Mouse (Mus musculus): ENCODE measurements around the gene Rab11fip4. TPM values are rescaled to one million over a fixed set of nuclear protein-coding genes. Genes with fewer than 3 reads are reported as not detected.

The Rab11fip4 gene
- polyA plus RNA-seq, 1 experiment from 2014 or later: 9.1 TPM

DNA sequence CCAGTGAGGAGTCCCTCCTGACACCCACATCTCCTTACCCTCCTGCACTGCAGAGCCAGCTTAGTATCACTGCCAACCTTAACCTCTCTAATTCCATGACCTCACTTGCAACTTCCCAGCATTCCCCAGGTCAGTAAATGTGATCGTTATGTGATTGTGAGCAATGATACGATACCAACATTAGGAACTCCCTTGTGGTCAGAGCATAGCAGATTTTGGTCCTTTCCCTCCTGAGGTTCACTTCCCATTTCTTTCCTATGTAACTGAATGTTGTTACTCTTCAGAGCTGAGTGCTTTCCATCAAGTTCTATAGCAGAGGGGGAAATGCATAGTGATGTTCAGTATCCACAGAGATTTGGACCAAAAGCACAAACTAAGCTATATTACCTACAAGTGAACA, 20.7 kb upstream of the Rab11fip4 start:
- no peak overlapping the region for H3K4me3 ChIP-seq (replicated peaks; ENCODE audit: low read depth, low read length)
- H3K36me3 ChIP-seq (ENCODE audit: insufficient read depth, low read length): peaks cover 53% of the 10 kb centered on the region
- H3K9me3 ChIP-seq (replicated peaks; ENCODE audit: low read length): no peaks in the 10 kb centered on the region
- TF ChIP-seq CTCF (IDR thresholded peaks at IDR 0.05; ENCODE audit: low read depth): no peak
- no peak overlapping the region for H3K27ac ChIP-seq
- H3K4me1 ChIP-seq (replicated peaks; ENCODE audit: insufficient read depth, low read length): no peaks in the 10 kb centered on the region
- no peak overlapping the region for H3K9ac ChIP-seq (ENCODE audit: low read depth, low read length)
- no peak overlapping the region for H3K4me2 ChIP-seq (ENCODE audit: low read length)
- DNase-seq (ENCODE audit: low spot score): no peak
- ATAC-seq (replicated peaks; ENCODE audit: low FRiP score, low read depth): no peak
- H3K27me3 ChIP-seq (ENCODE audit: insufficient read depth, low read length): no peaks in the 10 kb centered on the region
- 84% methylated on average over 2 of the region's 2 CpGs for WGBS

DNA sequence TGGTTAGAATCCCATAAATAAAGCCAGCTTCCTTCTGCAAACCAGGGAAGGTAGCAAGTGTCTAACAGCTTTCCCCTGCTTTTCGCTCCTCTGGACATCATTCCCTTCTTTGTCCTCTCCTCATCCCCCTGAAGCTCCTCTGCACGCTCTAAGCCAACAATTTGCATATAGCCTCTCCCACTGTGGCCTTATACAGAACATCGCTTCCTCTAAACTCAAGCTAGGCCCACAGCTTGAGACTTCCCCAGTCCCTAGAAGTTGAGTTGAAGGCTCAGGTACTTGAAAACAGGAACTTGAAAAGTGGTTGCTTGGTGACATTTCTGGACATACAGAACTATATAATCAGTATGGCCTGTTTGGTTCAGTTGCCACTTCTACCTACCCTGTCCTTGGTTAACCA, 17.2 kb upstream of the Rab11fip4 start:
- no peaks in the 10 kb centered on the region for H3K27me3 ChIP-seq (ENCODE audit: insufficient read depth, low read length)
- no peak overlapping the region for H3K9ac ChIP-seq (ENCODE audit: low read depth, low read length)
- H3K4me3 ChIP-seq (replicated peaks; ENCODE audit: low read depth, low read length): no peak overlapping the region
- ATAC-seq (replicated peaks; ENCODE audit: low FRiP score, low read depth) (no peak), DNase-seq (ENCODE audit: low spot score) (no peak)
- H3K4me1 ChIP-seq (replicated peaks; ENCODE audit: insufficient read depth, low read length): no peaks in the 10 kb centered on the region
- H3K9me3 ChIP-seq (replicated peaks; ENCODE audit: low read length): no peaks in the 10 kb centered on the region
- 88% methylated on average over 3 of the region's 3 CpGs for WGBS
- no peak for TF ChIP-seq CTCF (IDR thresholded peaks at IDR 0.05; ENCODE audit: low read depth)
- no peak overlapping the region for H3K4me2 ChIP-seq (ENCODE audit: low read length)
- H3K27ac ChIP-seq: no peak overlapping the region
- H3K36me3 ChIP-seq (ENCODE audit: insufficient read depth, low read length): peaks cover 45% of the 10 kb centered on the region

DNA sequence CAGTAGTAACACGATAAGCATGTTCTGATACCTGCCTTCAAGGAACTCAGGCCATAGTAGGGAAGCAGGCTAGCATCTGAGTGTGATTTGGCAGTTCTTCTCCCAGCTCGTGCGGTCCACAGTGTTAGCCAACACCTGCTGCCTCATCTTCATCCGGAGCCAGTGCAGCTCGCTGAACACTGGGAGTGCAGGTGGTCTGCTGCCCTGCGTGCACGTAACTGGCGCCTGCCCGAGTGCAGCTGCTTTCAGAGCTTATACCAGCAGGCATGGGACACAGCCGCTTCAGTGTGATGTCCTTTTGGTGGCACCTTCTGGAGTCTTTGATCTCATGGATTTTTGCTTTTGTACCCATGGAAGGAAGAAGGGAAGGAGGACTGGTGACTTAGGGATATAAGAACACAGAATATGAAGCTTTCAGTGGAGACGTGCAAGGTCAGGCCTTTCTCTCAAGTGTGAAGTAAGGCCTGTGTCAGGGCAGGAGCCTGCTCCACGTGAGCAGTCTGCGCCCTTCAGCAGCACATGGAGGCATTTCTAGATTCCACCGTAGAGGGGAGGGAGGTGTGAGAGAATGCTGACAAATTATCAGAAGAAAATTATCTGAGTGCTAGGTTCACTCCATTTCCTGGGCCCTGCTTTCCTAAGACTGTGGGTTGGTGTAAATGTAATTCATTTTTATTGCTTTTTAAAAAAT, 15.5 kb upstream of the Rab11fip4 start:
- no peak overlapping the region for H3K4me2 ChIP-seq (ENCODE audit: low read length)
- no peaks in the 10 kb centered on the region for H3K9me3 ChIP-seq (replicated peaks; ENCODE audit: low read length)
- H3K4me1 ChIP-seq (replicated peaks; ENCODE audit: insufficient read depth, low read length): no peaks in the 10 kb centered on the region
- H3K27ac ChIP-seq: no peak overlapping the region
- H3K9ac ChIP-seq (ENCODE audit: low read depth, low read length): no peak overlapping the region
- DNase-seq (ENCODE audit: low spot score): no peak
- no peak for TF ChIP-seq CTCF (IDR thresholded peaks at IDR 0.05; ENCODE audit: low read depth)
- no peaks in the 10 kb centered on the region for H3K27me3 ChIP-seq (ENCODE audit: insufficient read depth, low read length)
- 90% methylated on average over 14 of the region's 14 CpGs for WGBS
- no peak overlapping the region for H3K4me3 ChIP-seq (replicated peaks; ENCODE audit: low read depth, low read length)
- ATAC-seq (replicated peaks; ENCODE audit: low FRiP score, low read depth): no peak
- peaks cover 36% of the 10 kb centered on the region for H3K36me3 ChIP-seq (ENCODE audit: insufficient read depth, low read length)

DNA sequence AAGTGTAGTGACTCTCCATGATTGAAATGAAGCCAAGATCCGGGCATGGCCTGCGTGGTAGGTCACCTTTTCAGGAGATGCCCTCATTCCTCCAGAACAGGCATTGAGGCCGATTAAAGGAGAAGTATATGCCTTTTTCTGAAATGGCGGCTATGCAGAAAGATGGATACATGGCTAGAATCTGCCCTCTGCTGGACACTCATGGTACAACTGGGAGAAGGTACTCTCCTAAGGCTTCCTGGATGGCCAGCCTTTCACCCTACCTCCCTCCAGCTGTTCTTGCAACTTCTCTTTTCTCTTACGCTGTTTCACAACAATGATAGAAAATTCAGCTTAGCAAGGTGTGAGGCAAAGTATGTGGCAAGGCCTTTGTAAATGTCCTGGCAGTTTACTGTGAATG, 13.3 kb upstream of the Rab11fip4 start:
- H3K36me3 ChIP-seq (ENCODE audit: insufficient read depth, low read length): peaks cover 28% of the 10 kb centered on the region; the same call in 1 of the 2 replicates
- no peak overlapping the region for H3K27ac ChIP-seq
- ATAC-seq (replicated peaks; ENCODE audit: low FRiP score, low read depth) (no peak), DNase-seq (ENCODE audit: low spot score) (peak; percentile 74)
- H3K4me1 ChIP-seq (replicated peaks; ENCODE audit: insufficient read depth, low read length): no peaks in the 10 kb centered on the region
- no peaks in the 10 kb centered on the region for H3K27me3 ChIP-seq (ENCODE audit: insufficient read depth, low read length)
- peak; percentile 92 for TF ChIP-seq CTCF (IDR thresholded peaks at IDR 0.05; ENCODE audit: low read depth)
- 55% methylated on average over 5 of the region's 5 CpGs for WGBS
- no peak overlapping the region for H3K9ac ChIP-seq (ENCODE audit: low read depth, low read length)
- no peaks in the 10 kb centered on the region for H3K9me3 ChIP-seq (replicated peaks; ENCODE audit: low read length)
- no peak overlapping the region for H3K4me2 ChIP-seq (ENCODE audit: low read length)
- H3K4me3 ChIP-seq (replicated peaks; ENCODE audit: low read depth, low read length): no peak overlapping the region

DNA sequence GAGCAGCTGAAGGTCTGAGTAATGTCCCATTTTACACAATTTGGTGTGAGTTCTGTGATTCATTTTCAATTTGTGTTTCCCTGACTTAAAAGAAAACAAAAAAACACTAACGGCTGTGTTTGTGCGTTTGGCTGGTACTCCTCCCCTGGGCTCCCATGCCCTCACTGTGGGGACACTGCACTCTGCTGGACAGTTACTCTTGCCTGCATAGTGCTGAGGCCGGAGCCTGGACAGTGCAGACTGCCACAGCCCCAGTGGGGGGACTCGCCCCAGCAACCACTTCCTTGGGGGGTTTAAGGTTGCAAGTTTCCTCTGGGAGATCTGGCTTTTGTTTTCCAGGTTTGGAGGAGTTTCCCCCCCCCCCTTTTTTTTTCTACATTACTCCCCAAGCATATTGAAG, 10.4 kb upstream of the Rab11fip4 start:
- H3K4me1 ChIP-seq (replicated peaks; ENCODE audit: insufficient read depth, low read length): no peaks in the 10 kb centered on the region
- no peak overlapping the region for H3K27ac ChIP-seq
- H3K36me3 ChIP-seq (ENCODE audit: insufficient read depth, low read length): peaks cover 16% of the 10 kb centered on the region; the same call in 1 of the 2 replicates
- no peaks in the 10 kb centered on the region for H3K9me3 ChIP-seq (replicated peaks; ENCODE audit: low read length)
- peak; percentile 61 for TF ChIP-seq CTCF (IDR thresholded peaks at IDR 0.05; ENCODE audit: low read depth)
- H3K9ac ChIP-seq (ENCODE audit: low read depth, low read length): no peak overlapping the region
- ATAC-seq (replicated peaks; ENCODE audit: low FRiP score, low read depth) (no peak), DNase-seq (ENCODE audit: low spot score) (peak; percentile 10)
- H3K27me3 ChIP-seq (ENCODE audit: insufficient read depth, low read length): no peaks in the 10 kb centered on the region
- no peak overlapping the region for H3K4me2 ChIP-seq (ENCODE audit: low read length)
- 33% methylated on average over 4 of the region's 4 CpGs for WGBS
- no peak overlapping the region for H3K4me3 ChIP-seq (replicated peaks; ENCODE audit: low read depth, low read length)

DNA sequence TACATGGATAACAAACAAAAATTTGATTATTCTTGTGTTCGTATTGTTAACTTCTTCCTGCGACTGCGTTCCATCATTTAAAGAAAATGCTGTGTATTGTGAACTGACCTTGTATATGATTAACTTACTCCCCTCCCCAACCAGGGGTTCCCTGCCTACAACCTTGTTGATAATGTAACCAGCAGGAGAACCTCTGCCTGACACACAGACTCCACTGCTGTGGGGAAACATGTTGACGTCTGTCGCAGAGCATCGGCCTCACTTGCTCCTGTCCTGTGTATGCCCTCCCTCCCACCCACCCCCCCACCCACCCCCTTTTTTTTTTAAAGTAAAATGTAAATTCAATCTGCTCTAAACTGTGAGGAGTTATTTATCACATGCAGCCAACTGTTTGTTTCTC, 9.8 kb upstream of the Rab11fip4 start:
- Histone ChIP-seq H3K4me2 (ENCODE audit: low read length) (no peak overlapping the region), H3K9me3 (replicated peaks; ENCODE audit: low read length) (no peaks in the 10 kb centered on the region), H3K27ac (no peak overlapping the region), H3K9ac (ENCODE audit: low read depth, low read length) (no peak overlapping the region), H3K4me1 (replicated peaks; ENCODE audit: insufficient read depth, low read length) (no peaks in the 10 kb centered on the region), H3K27me3 (ENCODE audit: insufficient read depth, low read length) (no peaks in the 10 kb centered on the region), H3K36me3 (ENCODE audit: insufficient read depth, low read length) (peaks cover 16% of the 10 kb centered on the region; the same call in 1 of the 2 replicates), H3K4me3 (replicated peaks; ENCODE audit: low read depth, low read length) (no peak overlapping the region)
- DNase-seq (ENCODE audit: low spot score) (no peak), ATAC-seq (replicated peaks; ENCODE audit: low FRiP score, low read depth) (no peak)
- 68% methylated on average over 6 of the region's 6 CpGs for WGBS
- no peak for TF ChIP-seq CTCF (IDR thresholded peaks at IDR 0.05; ENCODE audit: low read depth)

DNA sequence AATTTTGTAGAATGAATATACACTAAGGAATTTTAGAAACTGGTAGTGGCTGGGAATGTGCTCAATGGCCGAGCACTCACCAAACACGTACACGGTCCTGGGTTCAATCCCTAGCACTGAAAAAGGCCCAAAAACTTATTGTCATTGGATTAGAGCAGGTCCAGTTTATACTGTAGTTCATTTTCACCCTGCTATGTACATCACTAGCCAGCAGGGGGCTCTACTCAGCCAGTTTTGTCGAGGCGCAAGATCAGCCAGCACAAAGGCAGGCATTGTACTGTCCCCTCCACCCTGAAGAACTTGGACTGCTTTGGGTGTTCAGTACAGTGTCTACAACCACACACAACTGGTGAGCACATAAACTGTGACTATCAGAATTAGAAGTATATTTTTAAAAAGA, 6.8 kb upstream of the Rab11fip4 start:
- Histone ChIP-seq H3K27me3 (ENCODE audit: insufficient read depth, low read length) (no peaks in the 10 kb centered on the region), H3K36me3 (ENCODE audit: insufficient read depth, low read length) (0 out of 2 replicates have a peak, but pooled peaks cover 4% of the 10 kb centered on the region), H3K9me3 (replicated peaks; ENCODE audit: low read length) (no peaks in the 10 kb centered on the region), H3K4me1 (replicated peaks; ENCODE audit: insufficient read depth, low read length) (no peaks in the 10 kb centered on the region), H3K27ac (no peak overlapping the region), H3K4me3 (replicated peaks; ENCODE audit: low read depth, low read length) (no peak overlapping the region), H3K9ac (ENCODE audit: low read depth, low read length) (no peak overlapping the region), H3K4me2 (ENCODE audit: low read length) (no peak overlapping the region)
- peak; percentile 91 for TF ChIP-seq CTCF (IDR thresholded peaks at IDR 0.05; ENCODE audit: low read depth)
- DNase-seq (ENCODE audit: low spot score) (peak; percentile 87), ATAC-seq (replicated peaks; ENCODE audit: low FRiP score, low read depth) (no peak; the same call in 1 of the 2 replicates)
- WGBS: 10% methylated on average over 5 of the region's 5 CpGs

All from kidney, postnatal 0 days (tissue).